Mouse (Mus musculus) hindbrain, embryonic 16.5 days (tissue): ENCODE data around the gene Snrnp70. TPM values are rescaled to one million over a fixed set of nuclear protein-coding genes. Genes with fewer than 3 reads are reported as not detected.
"Not testable (repeated sequence)": the region's sequence is repeated elsewhere in the genome, so short reads cannot be mapped to it uniquely, and the experiment has no call there.

ENCODE experiments used
- ATAC-seq: fragments of 200-750 bp; cut with Nextera tagmentation; 2 replicates; pipeline ENCODE4 v1.8.0; 2017; ENCODE audit warnings: moderate TSS enrichment, moderate library complexity
- H3K27ac ChIP-seq: fragments of 300-500 bp; sonication (generic); 2 replicates; pipeline ENCODE4 v1.5.1; 2014; ENCODE audit warnings: low read depth, mild to moderate bottlenecking, control low read depth, low read length, moderate library complexity
- H3K27me3 ChIP-seq: fragments of 300-500 bp; sonication (generic); replicated peaks from 2 replicates; pipeline ENCODE4 v1.6.1; 2014; ENCODE audit warnings: low read length; ENCODE audit not compliant: control insufficient read depth, insufficient read depth
- H3K36me3 ChIP-seq: fragments of 300-500 bp; sonication (generic); 2 replicates; pipeline ENCODE4 v1.6.1; 2014; ENCODE audit warnings: mild to moderate bottlenecking, low read length, moderate library complexity, mixed read lengths; ENCODE audit not compliant: control insufficient read depth, insufficient read depth
- H3K4me1 ChIP-seq: fragments of 300-500 bp; sonication (generic); 2 replicates; pipeline ENCODE4 v1.6.1; 2014; ENCODE audit warnings: low read depth, low read length; ENCODE audit not compliant: control insufficient read depth, insufficient read depth
- H3K4me2 ChIP-seq: fragments of 300-500 bp; sonication (generic); 2 replicates; pipeline ENCODE4 v1.6.1; 2014; ENCODE audit warnings: mild to moderate bottlenecking, low read length, control low read depth, moderate library complexity
- H3K4me3 ChIP-seq: fragments of 300-500 bp; sonication (generic); 2 replicates; pipeline ENCODE4 v1.5.1; 2014; ENCODE audit warnings: mild to moderate bottlenecking, low read length, control low read depth, moderate library complexity
- H3K9ac ChIP-seq: fragments of 300-500 bp; sonication (generic); 2 replicates; pipeline ENCODE4 v1.6.1; 2014; ENCODE audit warnings: low read depth, mild to moderate bottlenecking, control low read depth, low read length, moderate library complexity
- H3K9me3 ChIP-seq: fragments of 300-500 bp; sonication (generic); 2 replicates; pipeline ENCODE4 v1.6.1; 2014; ENCODE audit warnings: mild to moderate bottlenecking, low read length, moderate library complexity; ENCODE audit not compliant: control insufficient read depth
- WGBS: fragments of 180-500 bp; shearing (Covaris S2); extraction: QIAGEN DNeasy Blood & Tissue Kit; methylation state at CpG from one replicate; pipeline ENCODE4 v1.1.7; 2014; 5-methylcytosine and 5-hydroxymethylcytosine counted together
- polyA plus RNA-seq: library from polyadenylated mRNA; unstranded; fragments of >200 nt; fragmentation: Nextera tagmentation; extraction: Ambion mirVana; gene quantifications from 2 replicates; pipeline ENCODE4 v1.2.1, GENCODE M21; 2015

Gene Snrnp70
- polyA plus RNA-seq, 1 experiment from 2014 or later = 161 TPM

- Histone ChIP-seq H3K36me3 (no peaks in the 10 kb centered on the region), H3K9ac (no peak overlapping the region), H3K27ac (no peak overlapping the region), H3K9me3 (no peaks in the 10 kb centered on the region), H3K27me3 (peaks cover 39% of the 10 kb centered on the region), H3K4me2 (no peak overlapping the region), H3K4me1 (peaks cover 7% of the 10 kb centered on the region; the same call in 1 of the 2 replicates), H3K4me3 (no peak overlapping the region)
- WGBS = 46% methylated on average over 6 of the region's 6 CpGs
- ATAC-seq = no peak
Observed at GRCm38 (mm10) chr7:45403532-45404261, 8.2 kb upstream of the Snrnp70 start.

DNA sequence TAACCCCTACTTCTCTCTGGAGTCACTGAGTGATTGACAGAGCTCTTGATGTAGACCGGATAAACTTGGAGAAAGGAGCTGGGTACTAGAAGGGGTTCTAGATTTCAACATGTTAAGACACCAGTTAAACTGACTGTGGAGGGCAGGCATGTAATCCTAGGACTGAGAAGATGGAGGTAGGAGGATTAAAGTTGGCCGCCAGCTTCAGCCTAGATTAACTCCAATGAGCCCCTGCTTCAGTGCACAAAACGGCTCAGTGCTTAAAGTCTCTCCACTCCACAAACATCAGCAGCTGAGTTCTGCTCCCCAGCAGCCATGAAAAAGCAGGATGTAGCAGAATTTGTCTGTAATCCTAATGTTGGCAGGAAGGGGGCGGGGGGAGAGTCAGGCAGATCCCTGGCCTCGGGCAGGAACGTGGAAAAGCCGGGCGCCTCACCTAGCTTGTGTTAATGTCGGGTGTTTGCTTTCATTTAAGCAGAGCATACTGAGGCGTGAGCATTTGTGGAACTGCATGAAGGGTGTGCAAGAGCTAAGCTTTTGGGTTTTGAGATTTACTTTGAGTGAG lies 6.1 kb upstream of the Snrnp70 start:
- peaks cover 5% of the 10 kb centered on the region; the same call in 1 of the 2 replicates for H3K4me1 ChIP-seq
- WGBS = 81% methylated on average over 10 of the region's 10 CpGs
- H3K4me3 ChIP-seq = no peak overlapping the region
- H3K27ac ChIP-seq = no peak overlapping the region
- H3K4me2 ChIP-seq = no peak overlapping the region
- peaks cover 19% of the 10 kb centered on the region for H3K27me3 ChIP-seq
- no peaks in the 10 kb centered on the region for H3K9me3 ChIP-seq
- ATAC-seq = no peak
- no peaks in the 10 kb centered on the region for H3K36me3 ChIP-seq
- H3K9ac ChIP-seq = no peak overlapping the region

DNA sequence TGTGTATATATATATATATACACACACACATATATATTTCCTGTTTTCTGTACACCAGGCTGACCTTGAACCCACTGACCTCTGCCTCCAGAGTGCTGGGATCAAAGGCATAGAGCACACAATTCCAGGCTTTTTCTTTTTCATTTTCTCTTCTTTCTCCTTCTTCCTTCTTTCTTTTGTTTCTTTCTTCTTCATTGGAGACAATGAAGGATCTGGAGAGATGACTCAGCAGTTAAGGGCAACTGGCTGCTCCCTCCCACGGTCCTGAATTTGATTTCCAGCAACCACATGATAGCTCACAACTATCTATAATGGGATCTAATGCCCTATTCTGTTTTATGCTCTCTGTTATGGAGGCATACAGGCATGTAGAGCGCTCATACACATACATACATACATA lies 1.2 kb upstream of the Snrnp70 start:
- no peak overlapping the region for H3K27ac ChIP-seq
- no peak overlapping the region for H3K4me3 ChIP-seq
- peaks cover 16% of the 10 kb centered on the region for H3K4me1 ChIP-seq
- H3K9ac ChIP-seq = no peak overlapping the region
- H3K4me2 ChIP-seq = no peak overlapping the region
- no peaks in the 10 kb centered on the region for H3K27me3 ChIP-seq
- ATAC-seq = no peak
- no peaks in the 10 kb centered on the region for H3K9me3 ChIP-seq
- H3K36me3 ChIP-seq = peaks cover under 1% of the 10 kb centered on the region; the same call in 1 of the 2 replicates
- 79% methylated on average over 2 of the region's 2 CpGs for WGBS

GRCm38 (mm10) chr7:45396337-45396775 lies 814 bp upstream of the Snrnp70 start:
- H3K9ac ChIP-seq = peak overlapping the region; percentile 60; the same call in 1 of the 2 replicates
- peaks cover 16% of the 10 kb centered on the region for H3K4me1 ChIP-seq
- WGBS = 4% methylated on average over 3 of the region's 3 CpGs
- not testable (repeated sequence) for H3K36me3 ChIP-seq, H3K27me3 ChIP-seq, H3K9me3 ChIP-seq
- peak overlapping the region; percentile 73 for H3K4me2 ChIP-seq
- H3K27ac ChIP-seq = peak overlapping the region; percentile 83
- peak; percentile 31 for ATAC-seq
- H3K4me3 ChIP-seq = peak overlapping the region; percentile 48

- Histone ChIP-seq H3K27ac (peak overlapping the region; percentile 95), H3K4me1 (peaks cover 16% of the 10 kb centered on the region), H3K9me3 (no peaks in the 10 kb centered on the region), H3K4me2 (peak overlapping the region; percentile 97), H3K9ac (peak overlapping the region; percentile 66), H3K27me3 (no peaks in the 10 kb centered on the region), H3K36me3 (peaks cover 13% of the 10 kb centered on the region), H3K4me3 (peak overlapping the region; percentile 48)
- ATAC-seq = peak; percentile 76
- 0% methylated on average over 16 of the region's 20 CpGs for WGBS
Observed at GRCm38 (mm10) chr7:45395129-45395541, 407 bp downstream of the Snrnp70 start.

- Histone ChIP-seq H3K4me2 (no peak overlapping the region), H3K4me3 (no peak overlapping the region), H3K4me1 (no peaks in the 10 kb centered on the region), H3K27ac (no peak overlapping the region), H3K9ac (no peak overlapping the region), H3K36me3 (peaks cover 73% of the 10 kb centered on the region), H3K27me3 (no peaks in the 10 kb centered on the region), H3K9me3 (no peaks in the 10 kb centered on the region)
- 86% methylated on average over 3 of the region's 3 CpGs for WGBS
- no peak for ATAC-seq
Observed at GRCm38 (mm10) chr7:45386077-45386476, 9.5 kb downstream of the Snrnp70 start.

- no peak for ATAC-seq
- 70% methylated on average over 1 of the region's 1 CpGs for WGBS
- Histone ChIP-seq H3K4me1 (no peaks in the 10 kb centered on the region; the same call in 1 of the 2 replicates), H3K27ac (no peak overlapping the region), H3K36me3 (peaks cover 57% of the 10 kb centered on the region), H3K4me3 (no peak overlapping the region), H3K9ac (no peak overlapping the region), H3K4me2 (no peak overlapping the region), H3K27me3 (no peaks in the 10 kb centered on the region), H3K9me3 (no peaks in the 10 kb centered on the region)
Observed at GRCm38 (mm10) chr7:45376057-45376456, 19.5 kb downstream of the Snrnp70 start.

- no peak for ATAC-seq
- 94% methylated on average over 8 of the region's 8 CpGs for WGBS
Observed at GRCm38 (mm10) chr7:45374620-45375019, 20.9 kb downstream of the Snrnp70 start.

DNA sequence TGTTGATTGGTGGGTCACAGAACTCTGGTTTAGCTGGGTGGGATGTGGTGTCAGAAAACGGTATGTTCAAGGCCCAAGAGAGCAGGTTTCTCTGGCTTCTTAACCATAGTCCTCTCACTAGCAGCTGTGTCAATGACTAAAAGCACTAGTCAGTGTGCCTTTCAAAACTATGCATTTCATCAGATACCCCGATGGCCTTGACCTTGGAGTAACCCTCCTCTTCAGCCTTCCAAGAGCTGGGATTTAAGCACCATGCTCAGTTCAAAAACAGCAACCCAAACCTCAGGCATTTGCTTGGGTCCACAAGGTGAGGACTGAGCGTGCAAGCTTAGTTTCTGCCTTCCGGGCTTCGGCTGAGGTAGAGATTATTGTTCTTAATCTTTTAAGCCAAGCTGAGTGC lies 23.2 kb downstream of the Snrnp70 start:
- no peak overlapping the region for H3K27ac ChIP-seq
- no peak for ATAC-seq
- H3K9me3 ChIP-seq = no peaks in the 10 kb centered on the region
- no peak overlapping the region for H3K9ac ChIP-seq
- H3K4me2 ChIP-seq = no peak overlapping the region
- peaks cover 5% of the 10 kb centered on the region; the same call in 1 of the 2 replicates for H3K27me3 ChIP-seq
- peaks cover 32% of the 10 kb centered on the region for H3K36me3 ChIP-seq
- H3K4me3 ChIP-seq = no peak overlapping the region
- WGBS = 81% methylated on average over 5 of the region's 5 CpGs
- H3K4me1 ChIP-seq = peaks cover 20% of the 10 kb centered on the region

More at GRCm38 (mm10) chr7:45374620-45375019, 20.9 kb downstream of the Snrnp70 start:
- Histone ChIP-seq H3K4me3 (no peak overlapping the region), H3K4me2 (no peak overlapping the region), H3K27ac (no peak overlapping the region), H3K9me3 (no peaks in the 10 kb centered on the region), H3K27me3 (no peaks in the 10 kb centered on the region), H3K9ac (no peak overlapping the region), H3K4me1 (peaks cover 7% of the 10 kb centered on the region), H3K36me3 (peaks cover 47% of the 10 kb centered on the region)
